Mouse (Mus musculus): ENCODE measurements around the gene Trp53bp1. TPM values are rescaled to one million over a fixed set of nuclear protein-coding genes. Genes with fewer than 3 reads are reported as not detected.

Trp53bp1 gene
- polyA plus RNA-seq, 1 experiment from 2014 or later, result 58.4 TPM

DNA sequence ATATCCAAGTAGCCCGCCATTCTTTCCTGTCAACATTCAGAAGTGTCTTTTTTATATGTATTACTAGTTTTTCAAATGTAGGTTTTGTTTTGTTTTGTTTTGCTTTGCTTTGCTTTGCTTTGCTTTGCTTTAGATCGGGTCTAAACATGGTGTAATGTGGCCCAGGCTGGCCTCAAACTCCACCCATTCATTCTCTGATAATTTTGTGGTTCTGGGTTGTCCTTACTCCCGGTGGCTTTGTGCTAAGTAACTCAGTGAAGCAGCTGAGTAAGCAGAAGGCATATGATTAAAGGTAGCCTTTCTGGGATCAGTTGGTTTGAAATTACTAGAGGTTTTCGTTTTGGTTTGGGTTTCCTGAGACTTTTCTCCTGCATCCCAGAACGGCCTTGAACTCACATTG lies 121.5 kb downstream of the Trp53bp1 start:
- TF ChIP-seq CTCF (IDR thresholded peaks at IDR 0.05), result no peak
- in situ Hi-C loops (cut with MboI; ENCODE audit: low pct_unique_long_range_greater_than_20kb), result no loop called here
- ChIA-PET CTCF (interaction anchor here (1.1 kb wide), 1 partner anchor 9 kb away, joined by 4 read pairs; the partner anchor contains the start of genes Adal and Lcmt2), POLR2A (no interaction called here)
- H3K27me3 ChIP-seq, result no peaks in the 10 kb centered on the region
- ATAC-seq (no peak), DNase-seq (ENCODE audit: low read depth, low spot score) (no peak)

Other genes with a start within 250 kb of the Trp53bp1 start
- gene Epb42, start 234.3 kb downstream of the Trp53bp1 start, polyA plus RNA-seq (2021), result not detected
- gene Tgm5, start 185.6 kb downstream of the Trp53bp1 start, polyA plus RNA-seq (2021), result 0.30 TPM
- not detected for gene Tgm7, start 161.6 kb downstream of the Trp53bp1 start, polyA plus RNA-seq (2021)
- gene Adal, start 131.0 kb downstream of the Trp53bp1 start, polyA plus RNA-seq (2021), result 14.2 TPM
- 7.8 TPM for gene Lcmt2, start 130.8 kb downstream of the Trp53bp1 start, polyA plus RNA-seq (2021)
- gene Tubgcp4, start 100.8 kb downstream of the Trp53bp1 start, polyA plus RNA-seq (2021), result 32.0 TPM
- 13.5 TPM for gene Zscan29, start 100.3 kb downstream of the Trp53bp1 start, polyA plus RNA-seq (2021)
- 1.4 TPM for gene Map1a, start 18.2 kb upstream of the Trp53bp1 start, polyA plus RNA-seq (2021)
- gene Ppip5k1, start 84.0 kb upstream of the Trp53bp1 start, polyA plus RNA-seq (2021), result 48.5 TPM
- 3.1 TPM for gene Ckmt1, start 86.3 kb upstream of the Trp53bp1 start, polyA plus RNA-seq (2021)
- gene Strc, start 115.8 kb upstream of the Trp53bp1 start, polyA plus RNA-seq (2021), result not detected
- gene Pdia3, start 142.4 kb upstream of the Trp53bp1 start, polyA plus RNA-seq (2021), result 942 TPM
- gene Catsper2, start 142.4 kb upstream of the Trp53bp1 start, polyA plus RNA-seq (2021), result 2.2 TPM
- 1.6 TPM for gene Ell3, start 172.9 kb upstream of the Trp53bp1 start, polyA plus RNA-seq (2021)
- 667 TPM for gene Serf2, start 177.8 kb upstream of the Trp53bp1 start, polyA plus RNA-seq (2021)
- gene Hypk, start 181.9 kb upstream of the Trp53bp1 start, polyA plus RNA-seq (2021), result 11.3 TPM
- 0.68 TPM for gene Serinc4, start 185.4 kb upstream of the Trp53bp1 start, polyA plus RNA-seq (2021)
- gene Mfap1b, start 202.7 kb upstream of the Trp53bp1 start, polyA plus RNA-seq (2021), result 35.3 TPM
- 31.4 TPM for gene Mfap1a, start 235.3 kb upstream of the Trp53bp1 start, polyA plus RNA-seq (2021)
- gene Wdr76, start 235.3 kb upstream of the Trp53bp1 start, polyA plus RNA-seq (2021), result 9.1 TPM

Data from Patski (cell line).